Mouse (Mus musculus) embryonic stem cell, embryonic (primary cell): Measurements from ENCODE around the gene Abcg2.

Experiments used
- CTCF ChIA-PET, 4 experiments: fragments of 300-600 bp in 2 of 4; fragments of 350-600 bp in 2 of 4; sonication (Branson Sonifier 250); formaldehyde crosslinking; loops; one replicate each; lab custom pipeline; 2022; ENCODE audit warnings: inconsistent platforms in 2 of 4; lab: Charles Lee
- POLR2A ChIA-PET, 4 experiments: fragments of 300-600 bp in 2 of 4; fragments of 350-600 bp in 2 of 4; sonication (Branson Sonifier 250); formaldehyde crosslinking; loops; one replicate each; lab custom pipeline; 2022; ENCODE audit warnings: antibody characterized with exemption in 4 of 4, inconsistent platforms in 1 of 4; lab: Charles Lee

The Abcg2 gene

DNA sequence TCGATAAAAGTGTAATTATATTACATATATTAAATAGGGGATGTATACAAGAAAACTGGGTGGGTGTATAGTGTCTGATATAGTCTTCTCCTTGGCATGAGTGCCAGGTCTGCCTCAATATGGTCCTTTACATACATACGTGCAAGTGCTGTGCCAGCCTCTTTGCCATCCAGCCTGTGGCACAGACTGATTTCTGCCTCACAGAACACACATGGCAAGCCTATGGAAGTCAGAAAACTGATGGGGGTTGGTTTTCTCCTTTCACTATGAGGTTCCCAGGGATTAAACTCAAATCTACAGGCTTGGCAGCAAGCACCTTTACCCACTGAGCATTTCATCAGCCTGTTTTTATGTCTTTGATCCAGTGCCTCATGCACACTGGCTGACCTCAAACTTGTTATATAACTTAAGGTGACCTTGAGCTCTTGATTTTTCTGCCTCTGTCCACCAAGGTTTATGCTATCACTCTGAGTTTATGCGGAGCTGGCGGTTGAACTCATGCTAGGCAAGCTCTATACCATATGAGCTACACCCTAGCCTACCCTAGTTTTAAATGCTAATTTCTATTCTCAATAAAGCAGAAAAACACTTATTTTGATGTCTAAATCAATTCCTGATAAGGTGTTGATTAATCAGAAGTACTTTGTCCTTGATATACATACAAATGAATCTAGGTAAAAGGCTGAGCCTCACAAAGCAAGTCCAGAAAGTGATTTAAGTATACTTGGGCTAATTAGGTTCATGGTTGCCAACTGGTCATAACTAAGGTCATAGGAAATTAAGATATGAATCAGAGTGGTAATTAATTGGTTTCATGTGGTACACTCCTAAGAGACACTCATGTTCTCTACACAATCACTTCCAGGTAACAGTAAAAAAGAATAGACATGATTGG, 26.7 kb downstream of the Abcg2 start:
- ChIA-PET POLR2A (no interaction called here), CTCF (interaction anchor here in 1 of 4 experiments (0.6 kb wide), 1 partner anchor 160 kb away, joined by 5 read pairs; no protein-coding TSS in a partner anchor)

DNA sequence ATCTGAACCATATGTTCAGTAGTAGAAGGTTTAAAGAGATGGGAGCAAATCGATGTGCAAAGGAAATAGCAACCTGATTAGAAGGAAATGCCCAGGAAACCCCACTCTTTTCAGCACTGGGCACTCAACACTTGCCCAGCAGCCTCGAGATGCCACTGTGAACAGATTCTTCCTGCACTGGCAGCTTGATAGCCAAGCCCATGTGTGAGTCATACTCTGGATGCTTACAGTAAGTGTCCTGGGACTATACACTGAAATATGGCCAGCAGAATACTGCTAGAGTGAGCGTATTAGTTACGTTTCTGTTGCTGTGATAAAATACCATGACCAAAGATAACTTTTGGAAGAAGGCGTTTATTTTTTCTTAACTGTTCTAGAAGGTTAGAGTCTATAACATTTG, 39.8 kb downstream of the Abcg2 start:
- POLR2A ChIA-PET: no interaction called here
- CTCF ChIA-PET: no interaction called here

DNA sequence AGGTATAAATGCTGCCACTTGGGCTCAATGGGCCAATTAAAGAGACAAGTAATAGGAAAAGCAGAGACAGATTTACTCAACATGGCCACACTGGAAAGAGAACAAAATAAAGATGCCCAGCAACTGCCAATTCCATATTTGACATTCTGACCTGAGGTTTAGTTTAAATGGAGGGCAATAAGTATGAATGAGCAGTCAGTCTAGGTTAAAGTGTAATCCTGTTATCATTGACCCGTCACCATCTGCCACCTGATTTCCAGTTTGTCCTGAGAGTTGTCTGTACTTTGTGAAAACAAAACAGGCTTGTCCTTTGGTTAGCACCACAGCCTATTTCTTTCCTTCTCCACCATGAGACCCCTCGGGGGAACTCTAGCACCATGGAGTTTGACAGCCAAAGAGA, 44.9 kb downstream of the Abcg2 start:
- ChIA-PET POLR2A (no interaction called here), CTCF (no interaction called here)

DNA sequence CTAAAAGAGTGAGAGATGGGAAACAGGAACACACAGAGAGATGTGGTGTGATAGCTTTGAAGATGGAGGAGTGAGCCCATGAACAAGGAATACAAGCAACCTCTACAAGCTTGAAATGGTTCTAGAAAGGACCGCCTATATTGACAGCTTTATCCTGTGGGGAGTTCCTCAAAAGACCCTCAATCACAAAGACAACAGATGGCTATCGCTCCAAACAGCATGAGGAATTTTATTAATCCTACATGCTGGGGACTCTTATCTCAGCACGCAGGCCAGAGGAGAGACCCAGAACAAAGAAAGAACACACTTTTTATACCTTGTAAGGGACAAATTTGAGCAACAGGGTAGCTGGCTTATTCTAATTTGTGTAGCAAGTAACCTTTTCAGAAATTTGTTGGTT, 48.1 kb downstream of the Abcg2 start:
- POLR2A ChIA-PET: interaction anchor here in 1 of 4 experiments (0.7 kb wide), 2 partner anchors 11 to 1834 kb away, joined by 4 to 5 read pairs; no protein-coding TSS in a partner anchor

DNA sequence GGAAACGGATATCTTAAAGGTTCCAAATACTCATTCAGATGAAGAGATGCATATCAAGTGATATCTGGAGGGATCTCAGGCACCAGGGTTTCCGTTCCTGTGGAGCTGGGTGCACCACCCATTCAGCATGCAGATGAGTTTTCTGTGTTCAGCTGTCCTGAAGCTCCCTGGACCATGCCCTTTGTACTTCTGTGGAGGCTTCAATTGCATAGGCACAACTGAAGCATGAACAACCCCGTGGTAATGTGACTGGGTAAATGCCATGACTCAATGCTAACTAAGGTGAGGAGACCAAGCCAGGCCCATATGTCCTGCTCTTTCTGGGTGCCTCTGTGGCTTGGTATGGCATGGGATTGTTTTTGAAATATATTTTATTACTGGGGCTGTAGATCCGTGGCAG, 49.4 kb downstream of the Abcg2 start:
- ChIA-PET CTCF (no interaction called here), POLR2A (interaction anchor here in 1 of 4 experiments (0.6 kb wide), 1 partner anchor 41 kb away, joined by 4 read pairs; no protein-coding TSS in a partner anchor)

More for the DNA sequence above, 48.1 kb downstream of the Abcg2 start:
- CTCF ChIA-PET: interaction anchor here in 2 of 4 experiments (0.7 kb wide), 2 partner anchors 109 to 1749 kb away, joined by 4 to 10 read pairs; no protein-coding TSS in a partner anchor

GRCm38 (mm10) chr6:58638566-58638965, 54.2 kb downstream of the Abcg2 start:
- ChIA-PET POLR2A (interaction anchor here in 1 of 4 experiments (1.4 to 1.8 kb wide), 2 partner anchors 13 to 570 kb away, joined by 3 to 6 read pairs; partner anchors contain the start of gene Tigd2), CTCF (no interaction called here)

GRCm38 (mm10) chr6:58639391-58639790, 55.1 kb downstream of the Abcg2 start:
- CTCF ChIA-PET: no interaction called here
- POLR2A ChIA-PET: interaction anchor here in 3 of 4 experiments (1.3 to 2.1 kb wide), 10 partner anchors 8 to 569 kb away, joined by 3 to 9 read pairs (median 4); partner anchors contain the start of gene Tigd2 (in 1 of the 3)

DNA sequence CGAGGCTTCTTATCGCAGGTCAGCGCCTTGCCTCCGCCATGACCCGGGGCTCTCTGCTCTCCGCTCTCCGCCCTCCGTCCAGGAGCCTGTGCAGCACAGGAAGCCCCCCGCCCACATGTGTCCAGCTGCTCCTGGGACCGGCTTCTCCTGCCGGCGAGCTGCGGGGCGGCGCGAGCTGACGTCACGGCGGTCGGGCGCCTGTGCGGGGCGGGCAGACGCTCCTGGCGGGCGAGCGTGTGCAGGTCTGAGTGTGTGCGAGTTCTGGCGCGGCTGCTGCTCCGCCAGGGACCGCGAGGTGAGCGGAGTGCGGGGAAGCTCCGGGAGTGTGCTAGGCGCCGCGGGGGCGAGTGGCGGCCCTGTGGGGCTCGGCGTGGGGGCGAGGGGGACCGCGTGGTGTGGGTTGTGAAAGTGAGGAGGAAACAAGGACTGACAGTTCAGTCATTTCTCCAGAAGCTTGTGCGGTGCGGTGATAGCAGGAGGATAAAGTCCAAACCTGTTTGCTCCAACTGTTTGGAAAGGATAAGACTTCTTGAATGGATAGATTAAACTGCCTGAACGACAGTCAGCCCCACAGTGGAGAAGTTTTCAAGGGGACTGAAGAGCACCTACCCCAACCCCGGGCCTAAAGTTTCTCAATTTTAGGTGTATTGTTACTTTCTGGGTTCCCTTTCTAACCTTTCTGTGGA, 56.2 kb downstream of the Abcg2 start:
- ChIA-PET CTCF (no interaction called here), POLR2A (interaction anchor here (0.6 to 2.1 kb wide), 15 partner anchors 9 to 938 kb away, joined by 3 to 9 read pairs (median 3); partner anchors contain the start of genes Herc3 (in 1 of the 4) and Lancl2 (in 1 of the 4))

GRCm38 (mm10) chr6:58641056-58641799, 56.9 kb downstream of the Abcg2 start:
- CTCF ChIA-PET: interaction anchor here in 1 of 4 experiments (1.4 kb wide), 1 partner anchor 130 kb away, joined by 3 read pairs; no protein-coding TSS in a partner anchor
- POLR2A ChIA-PET: interaction anchor here in 3 of 4 experiments (0.9 to 2.1 kb wide), 7 partner anchors 9 to 80 kb away, joined by 3 to 9 read pairs (median 4); no protein-coding TSS in a partner anchor

- CTCF ChIA-PET: interaction anchor here in 1 of 4 experiments (1.4 kb wide), 1 partner anchor 129 kb away, joined by 3 read pairs; no protein-coding TSS in a partner anchor
- POLR2A ChIA-PET: no interaction called here
These were observed 57.9 kb downstream of the Abcg2 start for GRCm38 (mm10) chr6:58642191-58642590.

- ChIA-PET POLR2A (interaction anchor here in 1 of 4 experiments (1.4 kb wide), 1 partner anchor 49 kb away, joined by 4 read pairs; no protein-coding TSS in a partner anchor), CTCF (no interaction called here)
These were observed 60.3 kb downstream of the Abcg2 start for GRCm38 (mm10) chr6:58644586-58644985.

- ChIA-PET POLR2A (interaction anchor here in 1 of 4 experiments (0.7 kb wide), 1 partner anchor 52 kb away, joined by 3 read pairs; no protein-coding TSS in a partner anchor), CTCF (no interaction called here)
These were observed 63.9 kb downstream of the Abcg2 start for GRCm38 (mm10) chr6:58648100-58648749.

DNA sequence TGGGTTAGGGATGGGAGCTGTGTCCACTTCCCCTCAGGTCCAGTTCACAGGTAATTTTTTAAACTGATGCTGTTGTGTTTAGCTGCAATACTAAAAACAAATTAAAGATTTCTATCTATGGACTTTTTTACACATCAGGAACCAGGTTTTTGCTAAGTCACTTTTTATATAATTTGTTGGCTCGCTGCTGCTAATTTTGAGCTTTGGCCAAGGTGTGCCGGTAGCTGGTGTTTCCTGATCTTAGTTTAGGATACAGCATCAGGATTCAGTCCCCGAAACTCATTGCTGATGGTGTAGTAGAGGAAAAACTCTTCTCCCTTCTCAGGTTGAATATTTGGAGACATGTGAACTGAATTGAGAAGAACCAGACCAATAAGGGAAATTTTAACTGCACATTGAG, 65.8 kb downstream of the Abcg2 start:
- POLR2A ChIA-PET: interaction anchor here in 1 of 4 experiments (1.2 kb wide), 1 partner anchor 9 kb away, joined by 4 read pairs; no protein-coding TSS in a partner anchor
- CTCF ChIA-PET: no interaction called here

DNA sequence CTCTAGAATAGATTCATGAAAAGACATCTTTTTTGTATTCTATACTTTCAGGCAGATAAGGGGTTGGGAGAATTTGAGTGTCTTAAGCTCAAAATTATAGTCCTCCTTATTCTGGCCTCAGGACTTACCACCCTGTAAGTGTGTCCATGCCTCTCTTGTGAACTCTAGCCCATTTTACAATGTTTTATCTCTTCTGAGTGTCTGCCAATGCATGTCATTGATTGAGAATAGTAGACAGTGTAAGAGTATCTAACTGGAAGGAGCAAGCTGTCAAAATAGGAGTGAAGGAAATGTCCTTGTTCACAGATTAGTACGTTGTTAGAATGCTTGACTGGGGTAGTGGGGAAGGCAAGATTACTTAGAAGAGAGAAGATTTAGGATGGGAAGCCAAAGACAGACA, 66.7 kb downstream of the Abcg2 start:
- ChIA-PET POLR2A (interaction anchor here in 1 of 4 experiments (1.6 kb wide), 1 partner anchor 12 kb away, joined by 6 read pairs; no protein-coding TSS in a partner anchor), CTCF (no interaction called here)

GRCm38 (mm10) chr6:58660951-58661575, 76.7 kb downstream of the Abcg2 start:
- ChIA-PET POLR2A (no interaction called here), CTCF (interaction anchor here in 1 of 4 experiments (0.6 kb wide), 1 partner anchor 55 kb away, joined by 3 read pairs; no protein-coding TSS in a partner anchor)

DNA sequence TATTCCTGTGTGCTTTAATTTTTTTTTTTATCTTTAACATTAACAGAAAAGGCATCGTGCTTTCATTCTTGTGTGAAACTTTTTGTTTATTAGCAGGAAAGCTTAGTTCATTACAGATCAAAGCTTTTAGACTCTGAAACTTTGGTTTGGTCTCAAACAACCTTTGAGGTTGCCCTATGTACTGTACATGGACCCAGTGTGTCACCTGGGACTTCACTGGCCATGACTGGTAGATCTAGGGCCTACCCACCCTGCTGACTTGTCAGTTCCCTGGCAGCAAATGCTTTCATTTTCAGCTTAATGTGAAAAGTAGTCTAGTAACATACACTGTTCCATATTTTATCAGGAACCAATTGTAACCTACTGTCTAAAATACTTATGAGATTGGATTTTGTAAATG, 93.5 kb downstream of the Abcg2 start:
- ChIA-PET POLR2A (interaction anchor here in 1 of 4 experiments (0.6 kb wide), 1 partner anchor 75 kb away, joined by 3 read pairs; no protein-coding TSS in a partner anchor), CTCF (interaction anchor here in 1 of 4 experiments (0.7 kb wide), 1 partner anchor 1988 kb away, joined by 4 read pairs; no protein-coding TSS in a partner anchor)

GRCm38 (mm10) chr6:58678530-58678929, 94.2 kb downstream of the Abcg2 start:
- CTCF ChIA-PET: no interaction called here

More at GRCm38 (mm10) chr6:58678530-58678929, 94.2 kb downstream of the Abcg2 start:
- POLR2A ChIA-PET: no interaction called here
